In the genomic region with DNA sequence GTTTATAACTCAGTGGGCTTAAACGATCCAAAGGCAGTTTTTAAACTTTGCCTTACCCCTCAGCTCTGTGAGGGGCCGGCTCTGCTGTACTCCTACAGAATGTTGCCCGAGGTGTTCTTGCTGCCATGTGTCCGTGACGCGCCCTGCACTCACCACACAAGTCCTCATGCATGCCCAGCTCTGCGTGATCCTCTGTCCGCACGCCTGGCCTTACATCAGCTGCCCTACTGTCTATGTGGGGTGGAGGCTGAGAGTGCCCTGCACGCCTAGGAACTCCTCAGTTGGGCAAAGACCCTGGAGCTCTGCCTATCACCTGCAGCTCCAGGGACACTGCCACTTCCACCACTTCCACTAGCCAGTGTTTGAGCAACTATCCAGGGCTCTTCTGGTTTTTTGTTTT, we compare ENCODE assay signal across 12 mouse cellular contexts. TPM values are rescaled to one million over a fixed set of nuclear protein-coding genes. Genes with fewer than 3 reads are reported as not detected.
A peak's percentile ranks its signal among the peaks of the same experiment; 100 is the strongest.
DNase-seq lines count a peak whose midpoint lies in the region; ATAC-seq and TF ChIP-seq lines count a peak whose summit lies in the region.
"Had no signal": no experiment of that assay in that cellular context is flagged by ENCODE, and none has a peak within 500 bp of the region (broad histone marks: within the 10 kb centered on the region; RNA-seq: fewer than 3 reads in every experiment).

No protein-coding gene starts in this region.

- H3K27me3 ChIP-seq in midbrain, embryonic 12.5 days: no peaks in the 10 kb centered on the region
- H3K27me3 ChIP-seq in midbrain, embryonic 10.5 days (ENCODE audit: low read depth, poor library complexity, severe bottlenecking): no peaks in the 10 kb centered on the region
- H3K27me3 ChIP-seq: embryonic facial prominence, embryonic 15.5 days; kidney, embryonic 15.5 days; stomach, embryonic 15.5 days had no signal

- H3K79me2 ChIP-seq in macrophage (ENCODE audit: inconsistent target): peaks cover 100% of the 10 kb centered on the region

- H3K4me1 ChIP-seq in midbrain, embryonic 12.5 days: peaks cover 49% of the 10 kb centered on the region
- H3K4me1 ChIP-seq in midbrain, embryonic 10.5 days: peaks cover 46% of the 10 kb centered on the region

- H3K9me3 ChIP-seq in midbrain, embryonic 12.5 days: no peaks in the 10 kb centered on the region
- no peaks in the 10 kb centered on the region; the same call in 1 of the 2 replicates for H3K9me3 ChIP-seq in midbrain, embryonic 10.5 days (replicated peaks)
- H3K9me3 ChIP-seq: embryonic facial prominence, embryonic 15.5 days; kidney, embryonic 15.5 days; stomach, embryonic 15.5 days had no signal

- H3K9ac ChIP-seq in midbrain, embryonic 12.5 days (replicated peaks): no peak overlapping the region
- H3K9ac ChIP-seq: embryonic facial prominence, embryonic 15.5 days; kidney, embryonic 15.5 days; stomach, embryonic 15.5 days had no signal

- ATAC-seq in midbrain, embryonic 12.5 days (ENCODE audit: low FRiP score, low read depth): no peak

- 86% methylated on average over 10 of the region's 10 CpGs for whole genome bisulfite sequencing in midbrain, embryonic 12.5 days
- 86% methylated on average over 10 of the region's 10 CpGs for WGBS in midbrain, embryonic 10.5 days
- 71% methylated on average over 10 of the region's 10 CpGs for WGBS in macrophage (ENCODE audit: missing documents)

- no peak overlapping the region for H3K4me3 ChIP-seq in gastrocnemius, adult 2 months
- no peak overlapping the region for H3K4me3 ChIP-seq in midbrain, embryonic 12.5 days
- H3K4me3 ChIP-seq in midbrain, embryonic 10.5 days: no peak overlapping the region
- H3K4me3 ChIP-seq in macrophage (ENCODE audit: inconsistent target): no peak overlapping the region
- H3K4me3 ChIP-seq: embryonic facial prominence, embryonic 15.5 days; kidney, embryonic 15.5 days; stomach, embryonic 15.5 days had no signal

- no peak overlapping the region for H3K4me2 ChIP-seq in midbrain, embryonic 12.5 days (replicated peaks)
- H3K4me2 ChIP-seq: embryonic facial prominence, embryonic 15.5 days; kidney, embryonic 15.5 days; midbrain, embryonic 11.5 days; stomach, embryonic 15.5 days had no signal

- H3K27ac ChIP-seq in gastrocnemius, adult 2 months: peak overlapping the region; percentile 31; the same call in 1 of the 2 replicates
- peak overlapping the region; percentile 39; the same call in 1 of the 2 replicates for H3K27ac ChIP-seq in midbrain, embryonic 12.5 days (replicated peaks)
- no peak overlapping the region for H3K27ac ChIP-seq in midbrain, embryonic 10.5 days (replicated peaks)
- H3K27ac ChIP-seq in macrophage: peak overlapping the region; percentile 52

- intact Hi-C loops in gastrocnemius, adult 2 months (cut with DNase I): loop anchor here (5.0 kb wide), 1 partner anchor 189 kb away; no protein-coding TSS in a partner anchor

- DNase-seq in adrenal gland, adult (ENCODE audit: inconsistent age in 2 of 2, low spot score in 1 of 2): peak; percentile 60 to 74
- DNase-seq in adrenal gland, postnatal 4 days (ENCODE audit: low spot score in 2 of 2): no peak
- DNase-seq in gastrocnemius, adult 2 months: no peak
- no peak for DNase-seq in gastrocnemius, adult 18-20 months (ENCODE audit: low spot score)
- no peak for DNase-seq in midbrain, embryonic 10.5 days (ENCODE audit: low spot score)
- DNase-seq in spleen, postnatal 10 days (ENCODE audit: low spot score in 2 of 2): no peak

- peaks cover 23% of the 10 kb centered on the region for H3K36me3 ChIP-seq in midbrain, embryonic 12.5 days
- peaks cover 44% of the 10 kb centered on the region for H3K36me3 ChIP-seq in midbrain, embryonic 10.5 days
- H3K36me3 ChIP-seq in macrophage (ENCODE audit: inconsistent target): peaks cover 31% of the 10 kb centered on the region; the same call in 1 of the 2 replicates
- H3K36me3 ChIP-seq: embryonic facial prominence, embryonic 15.5 days had no signal

- TF ChIP-seq CTCF in gastrocnemius, adult 2 months (IDR thresholded peaks at IDR 0.05): no peak

RNA-seq across cellular contexts. Expression of gene Selplg, which starts 26.1 kb away (rescaled TPM):
- total RNA-seq in adrenal gland, postnatal 4 days (2021): 1 to 10 TPM; 3.2 to 4.3 TPM
- 1 to 10 TPM in 1 of 2 experiments, under 1 TPM in 1; 0.89 to 1.3 TPM for total RNA-seq in gastrocnemius, adult 2 months (2021)
- under 1 TPM; 0.85 to 0.87 TPM for total RNA-seq in gastrocnemius, adult 18-20 months (2021)
- polyA plus RNA-seq in midbrain, embryonic 12.5 days (2016; fragmentation: Nextera tagmentation; extraction: Ambion mirVana): 1.1 and 1.4 TPM in 2 replicates
- polyA plus RNA-seq in midbrain, embryonic 10.5 days (2016; fragmentation: Nextera tagmentation; extraction: Ambion mirVana): 0.77 and 1.5 TPM in 2 replicates
- total RNA-seq in macrophage (2018; cell fraction: chromatin; rRNA removed): 10 to 100 TPM in 25 of 26 experiments, 1 to 10 TPM in 1; 9.5 to 58.4 (median 29.4) TPM
- total RNA-seq in macrophage (2018; cell fraction: cytosol; rRNA removed): 100 to 1,000 TPM; 179 to 314 (median 239) TPM
- total RNA-seq in macrophage (2018; cell fraction: nucleus; rRNA removed): 100 to 1,000 TPM in 18 of 26 experiments, 10 to 100 TPM in 8; 65.8 to 235 (median 131) TPM
- 139 to 375 TPM (median 273 TPM) in 3 replicates for polyA plus RNA-seq in macrophage (2018)

RNA-seq across cellular contexts. Expression of gene Coro1c, which starts 50.0 kb away (rescaled TPM):
- total RNA-seq in adrenal gland, postnatal 4 days (2021): 100 to 1,000 TPM in 1 of 2 experiments, 10 to 100 TPM in 1; 99.1 to 105 TPM
- total RNA-seq in gastrocnemius, adult 2 months (2021): 10 to 100 TPM in 1 of 2 experiments, 1 to 10 TPM in 1; 7.8 to 11.8 TPM
- 10 to 100 TPM in 1 of 2 experiments, 1 to 10 TPM in 1; 8.9 to 12.7 TPM for total RNA-seq in gastrocnemius, adult 18-20 months (2021)
- polyA plus RNA-seq in midbrain, embryonic 12.5 days (2016; fragmentation: Nextera tagmentation; extraction: Ambion mirVana): 227 and 244 TPM in 2 replicates
- 205 and 233 TPM in 2 replicates for polyA plus RNA-seq in midbrain, embryonic 10.5 days (2016; fragmentation: Nextera tagmentation; extraction: Ambion mirVana)
- 100 to 1,000 TPM in 17 of 26 experiments, 10 to 100 TPM in 9; 22.3 to 244 (median 133) TPM for total RNA-seq in macrophage (2018; cell fraction: chromatin; rRNA removed)
- 100 to 1,000 TPM; 158 to 295 (median 208) TPM for total RNA-seq in macrophage (2018; cell fraction: cytosol; rRNA removed)
- 100 to 1,000 TPM in 21 of 26 experiments, 10 to 100 TPM in 5; 51.2 to 265 (median 156) TPM for total RNA-seq in macrophage (2018; cell fraction: nucleus; rRNA removed)
- 171 to 329 TPM (median 266 TPM) in 3 replicates for polyA plus RNA-seq in macrophage (2018)

RNA-seq across cellular contexts. Expression of gene Tmem119, which starts 58.2 kb away (rescaled TPM):
- 10 to 100 TPM; 24.5 to 25.2 TPM for total RNA-seq in adrenal gland, postnatal 4 days (2021)
- total RNA-seq in gastrocnemius, adult 2 months (2021): 1 to 10 TPM in 1 of 2 experiments, under 1 TPM in 1; 0.46 to 2.4 TPM
- 1 to 10 TPM in 1 of 2 experiments, under 1 TPM in 1; 0.93 to 1.1 TPM for total RNA-seq in gastrocnemius, adult 18-20 months (2021)
- 19.1 and 26.4 TPM in 2 replicates for polyA plus RNA-seq in midbrain, embryonic 12.5 days (2016; fragmentation: Nextera tagmentation; extraction: Ambion mirVana)
- 23.6 and 25.1 TPM in 2 replicates for polyA plus RNA-seq in midbrain, embryonic 10.5 days (2016; fragmentation: Nextera tagmentation; extraction: Ambion mirVana)
- total RNA-seq in macrophage (2018; cell fraction: chromatin; rRNA removed): 1 to 10 TPM in 1 of 26 experiments, under 1 TPM in 3, not detected in 22; 0.33 to 8.2 (median 0.53) TPM
- total RNA-seq in macrophage (2018; cell fraction: cytosol; rRNA removed): 1 to 10 TPM in 2 of 26 experiments, under 1 TPM in 23, not detected in 1; 0.06 to 1.2 (median 0.29) TPM
- total RNA-seq in macrophage (2018; cell fraction: nucleus; rRNA removed): 1 to 10 TPM in 2 of 26 experiments, under 1 TPM in 12, not detected in 12; 0.23 to 1.9 (median 0.42) TPM
- polyA plus RNA-seq in macrophage (2018): 0.27 to 1.2 TPM in 2 of 3 replicates, not detected in the other

Comparison
In these comparisons a context has a peak if more than half of its experiments do, and no peak if none do; other contexts are left out.
1. DNase-seq: peak in adrenal gland, adult (2 of 2); none in adrenal gland, postnatal 4 days (0 of 2), gastrocnemius, adult 2 months (single experiment), gastrocnemius, adult 18-20 months (single experiment), midbrain, embryonic 10.5 days (single experiment) and spleen, postnatal 10 days (0 of 2).
2. RNA of gene Coro1c, which starts 50.0 kb away (total RNA-seq): 99.1 to 105 TPM in adrenal gland, postnatal 4 days; 8.9 to 12.7 TPM in gastrocnemius, adult 18-20 months and 7.8 to 11.8 TPM in gastrocnemius, adult 2 months; every median in the first group is over 4 times any median in the second.
3. RNA of gene Tmem119, which starts 58.2 kb away (total RNA-seq): 24.5 to 25.2 TPM in adrenal gland, postnatal 4 days; 0.46 to 2.4 TPM in gastrocnemius, adult 2 months and 0.93 to 1.1 TPM in gastrocnemius, adult 18-20 months; every median in the first group is over 4 times any median in the second.